Mouse (Mus musculus): ENCODE results near the gene Adamts12.

Gene Adamts12

DNA sequence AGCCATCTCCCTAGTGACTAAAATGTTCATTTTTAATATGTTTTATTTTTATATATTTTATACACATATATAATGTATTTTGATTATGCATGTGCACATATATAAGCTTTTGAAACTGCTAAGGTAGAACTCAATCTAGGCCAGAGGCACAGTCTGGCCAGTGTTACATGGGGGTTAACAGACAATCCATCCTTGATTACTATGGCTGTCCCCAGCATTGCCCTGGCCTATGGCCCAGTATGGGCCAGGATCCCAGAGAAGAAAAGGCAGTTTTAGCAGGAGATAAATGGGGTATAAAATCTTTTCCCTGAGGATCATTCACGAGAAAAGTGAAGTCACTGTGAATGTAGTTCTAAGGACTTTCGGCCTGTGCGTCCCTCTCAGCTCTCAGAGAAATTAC is 223.2 kb downstream of the Adamts12 start:
- in situ Hi-C loops (cut with MboI, MseI) = no loop called here

DNA sequence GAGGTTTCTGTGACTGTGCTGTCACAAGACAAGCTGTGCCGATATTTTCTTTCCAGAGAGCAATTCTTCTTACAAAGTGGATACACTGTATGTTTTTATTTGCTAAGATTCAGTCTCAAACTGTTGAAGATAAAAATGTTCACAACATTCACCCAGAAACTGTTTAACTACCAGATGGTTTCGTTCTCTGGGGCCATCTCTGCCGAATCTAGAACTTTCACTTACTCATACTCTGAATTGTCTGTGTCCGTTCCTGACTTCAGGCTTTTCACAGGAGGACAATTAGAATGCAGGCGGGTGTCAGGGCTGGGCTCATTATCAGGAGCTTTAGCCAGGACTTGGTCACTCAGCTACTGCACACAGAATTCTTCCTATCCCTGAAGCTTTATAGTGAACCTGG is 227.7 kb downstream of the Adamts12 start:
- in situ Hi-C loops (cut with MboI, MseI) = no loop called here

DNA sequence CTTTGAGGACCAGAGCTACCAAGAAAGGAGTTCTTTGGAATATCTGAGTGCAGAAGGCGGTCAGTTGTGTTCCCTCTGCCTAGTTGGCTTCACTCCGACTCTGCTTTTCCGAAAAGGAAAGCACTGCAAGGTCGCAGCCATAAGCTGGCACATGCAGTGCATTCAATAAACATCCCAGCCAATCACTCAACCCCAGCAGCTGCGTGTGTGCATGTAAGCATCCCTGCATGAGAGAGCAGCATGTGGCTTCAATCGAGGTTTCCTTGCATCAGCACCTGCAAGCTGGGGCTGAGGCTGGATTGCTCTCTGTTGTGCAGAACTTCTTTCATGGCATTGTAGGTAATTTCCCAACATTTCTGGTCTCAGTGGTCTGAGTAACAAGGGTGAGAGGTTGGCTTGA is 230.4 kb downstream of the Adamts12 start:
- in situ Hi-C loops (cut with MboI, MseI) = no loop called here

DNA sequence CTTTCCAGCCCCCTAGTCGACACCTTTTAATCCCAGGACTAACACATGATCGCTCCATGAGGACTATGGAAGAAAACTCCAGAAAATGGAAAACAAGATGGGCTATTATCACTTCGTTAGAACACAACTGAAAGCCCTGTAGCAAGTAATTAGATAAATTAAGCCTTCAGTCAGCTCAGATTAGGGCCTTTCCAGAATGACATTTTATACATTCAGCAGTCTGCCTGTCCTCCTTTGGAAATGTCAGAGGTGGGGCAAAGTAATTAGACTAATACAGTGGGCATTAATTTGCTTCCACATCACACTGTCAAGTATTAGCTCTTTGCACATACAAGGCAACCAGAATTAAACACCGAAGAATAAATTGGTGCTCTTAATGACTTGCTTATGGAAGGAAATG is 233.4 kb downstream of the Adamts12 start:
- in situ Hi-C loops (cut with MboI, MseI) = no loop called here

DNA sequence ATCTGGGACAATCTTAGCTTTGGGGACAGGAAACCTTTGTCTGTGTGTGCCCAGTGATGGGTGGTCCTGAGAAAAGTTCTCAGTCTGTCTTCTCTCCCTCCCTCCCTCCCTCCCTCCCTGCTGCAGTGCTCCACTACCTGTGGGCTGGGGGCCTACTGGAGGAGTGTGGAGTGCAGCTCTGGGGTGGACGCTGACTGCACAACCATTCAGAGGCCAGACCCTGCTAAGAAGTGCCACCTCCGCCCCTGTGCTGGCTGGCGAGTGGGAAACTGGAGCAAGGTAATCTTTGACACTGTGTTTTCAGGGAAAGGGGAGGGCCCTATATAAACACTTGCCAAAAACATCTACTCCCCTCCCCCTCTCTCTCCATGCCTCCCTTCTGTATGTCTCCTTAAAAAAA is 252.5 kb downstream of the Adamts12 start:
- in situ Hi-C loops (cut with MboI, MseI) = loop anchor here (5.0 kb wide), 1 partner anchor 280 kb away; the partner anchor contains the start of gene Rxfp3

DNA sequence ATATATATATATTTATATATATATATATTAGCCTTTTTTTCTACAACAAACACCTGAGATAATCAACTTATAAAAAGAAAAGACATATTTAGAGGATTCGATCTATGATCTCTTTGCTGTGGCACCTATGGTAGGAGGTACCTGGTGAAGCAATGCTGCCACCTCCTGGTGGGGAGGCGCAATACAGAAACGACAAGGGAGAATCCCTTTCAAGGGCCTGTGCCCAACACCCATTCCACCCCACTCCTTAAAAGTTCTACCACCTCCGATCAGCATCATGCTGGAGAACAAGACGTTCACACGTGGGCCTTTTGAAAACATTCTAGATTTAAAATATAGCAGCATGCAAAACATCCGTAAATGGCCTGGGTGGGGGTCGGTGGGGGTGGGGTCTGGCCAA is 255.9 kb downstream of the Adamts12 start:
- in situ Hi-C loops (cut with MboI, MseI) = no loop called here

DNA sequence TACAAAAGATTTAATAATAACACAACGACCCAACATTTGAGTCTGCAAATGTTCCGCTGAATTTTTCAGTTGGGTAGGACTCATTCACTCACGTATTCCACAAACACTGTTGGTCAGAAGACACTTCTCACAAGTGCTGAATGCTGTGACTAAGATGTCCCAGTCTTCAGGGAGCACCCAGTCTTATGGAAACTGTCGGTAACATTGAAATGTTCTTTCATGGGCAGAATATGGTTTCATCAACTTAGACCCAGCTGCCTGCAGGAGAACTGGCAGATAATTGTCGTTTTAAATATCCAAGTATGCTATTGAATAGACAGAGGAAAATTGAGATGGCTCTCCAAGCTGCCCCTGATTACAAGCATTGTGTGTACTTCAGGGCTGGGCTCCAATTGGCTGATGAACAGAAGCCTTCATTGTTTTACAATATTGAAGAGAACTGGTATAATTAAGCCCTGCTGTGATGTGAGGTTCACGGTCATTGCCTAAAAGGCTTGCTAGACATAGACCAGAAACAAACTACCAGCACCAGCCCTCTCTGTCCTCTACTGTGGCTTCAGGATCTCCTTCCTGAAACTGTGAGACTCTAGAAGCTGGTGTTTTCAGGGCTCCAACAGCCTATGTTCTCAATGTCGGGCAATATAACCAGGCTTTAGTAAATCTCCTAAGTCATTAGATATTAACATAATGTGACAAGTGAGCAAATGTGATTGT is 275.0 kb downstream of the Adamts12 start:
- in situ Hi-C loops (cut with MboI, MseI) = no loop called here

DNA sequence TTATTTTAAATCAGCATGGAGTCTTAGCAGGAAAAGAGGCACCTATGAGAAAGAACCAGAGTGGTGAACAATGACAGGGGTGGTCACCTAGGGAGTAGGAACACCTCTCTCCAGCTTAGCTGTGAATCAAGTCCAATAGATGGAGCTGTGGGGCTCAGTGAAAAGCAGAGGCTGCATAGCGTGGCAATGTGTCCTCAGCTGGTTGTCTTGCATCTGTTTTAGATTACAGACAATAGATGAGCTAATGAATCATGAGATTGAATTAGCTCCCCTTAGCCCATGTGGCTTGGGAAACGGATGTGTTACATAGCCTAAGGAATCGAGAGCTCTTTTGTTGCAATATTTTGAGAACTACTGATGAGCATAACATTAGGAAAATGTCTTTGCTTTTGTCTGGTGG is 291.3 kb downstream of the Adamts12 start:
- in situ Hi-C loops (cut with MboI, MseI) = no loop called here

DNA sequence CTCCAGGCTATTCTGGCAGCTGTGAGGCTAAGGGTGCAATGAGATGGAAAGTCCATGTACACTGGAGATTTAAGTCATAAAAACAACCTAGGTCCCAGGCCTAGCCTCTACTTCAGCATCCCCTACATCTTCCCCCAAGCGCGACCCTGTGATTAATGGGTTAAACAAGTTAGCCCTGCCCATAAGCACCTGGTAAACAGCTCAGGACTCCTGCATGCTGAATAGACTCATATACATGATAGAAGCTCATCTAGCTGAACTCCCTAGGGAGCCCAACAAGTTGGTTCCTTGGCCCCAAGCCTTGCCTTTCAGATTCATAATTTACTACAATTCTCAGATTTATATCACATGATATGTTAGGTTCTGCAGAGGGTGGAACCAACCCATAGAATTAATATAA is 292.9 kb downstream of the Adamts12 start:
- in situ Hi-C loops (cut with MboI, MseI) = no loop called here

DNA sequence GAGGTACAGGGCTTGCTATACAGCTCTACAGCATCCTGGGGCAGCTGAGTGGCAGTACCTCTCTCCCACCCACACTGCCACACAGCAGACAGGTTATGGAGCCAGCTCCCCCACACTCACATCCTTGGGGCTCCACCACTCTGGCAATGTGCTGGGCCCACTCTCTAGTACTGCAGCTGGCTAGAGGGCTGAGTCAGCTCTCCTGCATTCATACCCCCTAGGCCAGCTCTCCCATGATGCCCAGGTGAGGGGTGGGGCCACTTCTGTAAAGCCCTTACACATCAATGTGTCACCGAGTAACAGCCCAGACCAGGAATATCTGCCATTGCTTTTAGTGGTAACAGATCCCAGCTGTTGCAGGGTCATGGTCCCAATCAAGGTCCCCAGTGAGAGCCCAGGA is 296.3 kb downstream of the Adamts12 start:
- in situ Hi-C loops (cut with MboI, MseI) = no loop called here

DNA sequence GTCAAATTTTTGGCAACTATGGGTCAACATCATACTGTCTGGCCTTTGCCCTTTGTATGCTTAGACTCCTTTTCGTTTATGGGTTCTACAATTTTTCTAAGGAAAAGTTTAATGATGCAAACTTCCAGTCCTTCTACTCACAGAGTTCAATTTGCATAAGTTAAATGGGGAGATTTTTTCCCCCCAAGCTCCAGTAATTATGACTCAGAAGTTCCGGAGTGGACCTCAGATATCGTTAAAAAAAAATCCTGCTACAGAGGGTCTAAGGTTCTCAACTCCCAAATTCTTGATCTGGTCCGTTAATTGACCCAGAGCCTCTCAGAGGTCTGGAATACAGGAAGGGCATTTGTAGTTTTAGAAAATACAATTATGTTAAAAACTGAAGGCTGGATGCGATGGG is 297.2 kb downstream of the Adamts12 start:
- in situ Hi-C loops (cut with MboI, MseI) = no loop called here

DNA sequence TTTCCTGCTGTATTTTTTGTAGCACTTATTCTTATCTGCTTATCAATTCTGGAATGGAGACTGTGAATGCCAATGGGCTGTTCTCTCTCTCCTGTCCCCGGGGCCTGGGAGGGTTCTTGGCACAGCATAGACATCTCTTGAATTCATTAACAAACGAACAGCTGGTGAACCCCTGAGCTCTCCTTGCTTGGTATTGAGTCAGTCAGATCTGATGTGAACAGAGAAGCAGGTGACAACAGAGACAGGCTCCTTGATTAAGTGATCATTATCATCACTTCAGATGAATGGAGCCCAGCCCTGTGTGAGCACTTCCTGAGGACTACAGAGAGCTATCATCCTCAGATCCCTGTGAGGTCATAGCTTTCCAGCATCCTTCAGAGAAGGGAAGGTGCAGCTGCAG is 299.5 kb downstream of the Adamts12 start:
- in situ Hi-C loops (cut with MboI, MseI) = no loop called here

DNA sequence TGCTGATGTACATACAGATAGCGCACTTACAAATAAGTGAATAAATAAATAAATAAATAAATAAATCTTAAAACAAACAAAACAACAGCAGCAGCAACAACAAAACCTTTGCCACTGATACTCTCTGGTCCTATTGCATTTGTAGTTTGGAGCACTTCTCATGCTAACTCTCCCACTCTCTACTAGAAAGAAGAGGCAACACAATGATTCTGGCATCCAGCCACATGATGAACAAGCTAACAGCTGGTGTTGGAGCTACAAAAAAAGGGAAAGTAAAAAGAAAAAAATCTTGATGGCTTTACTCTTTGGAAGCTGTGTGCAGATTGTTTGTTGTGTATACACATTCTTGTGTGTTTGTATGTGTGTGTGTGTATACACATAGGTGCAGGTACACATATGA is 300.2 kb downstream of the Adamts12 start:
- in situ Hi-C loops (cut with MboI, MseI) = no loop called here

DNA sequence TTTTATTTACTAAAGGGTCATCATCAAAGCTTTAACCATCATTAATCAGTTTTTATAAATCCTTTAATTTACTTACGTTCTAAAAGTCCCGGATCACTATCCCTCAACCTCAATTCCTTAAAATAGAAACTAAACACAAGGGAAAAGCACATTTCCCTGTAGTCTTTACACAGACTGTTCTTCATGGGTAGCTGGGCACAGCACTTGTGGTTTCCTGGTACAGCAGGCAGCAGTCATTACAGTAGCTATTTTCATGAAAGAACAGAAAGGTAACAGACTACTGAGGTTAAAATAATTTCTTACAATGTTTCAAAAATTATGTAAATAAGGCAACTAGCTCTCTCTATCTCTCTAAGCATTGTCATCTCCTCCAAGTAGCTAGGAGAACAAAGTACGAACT is 305.0 kb downstream of the Adamts12 start:
- in situ Hi-C loops (cut with MboI, MseI) = no loop called here

DNA sequence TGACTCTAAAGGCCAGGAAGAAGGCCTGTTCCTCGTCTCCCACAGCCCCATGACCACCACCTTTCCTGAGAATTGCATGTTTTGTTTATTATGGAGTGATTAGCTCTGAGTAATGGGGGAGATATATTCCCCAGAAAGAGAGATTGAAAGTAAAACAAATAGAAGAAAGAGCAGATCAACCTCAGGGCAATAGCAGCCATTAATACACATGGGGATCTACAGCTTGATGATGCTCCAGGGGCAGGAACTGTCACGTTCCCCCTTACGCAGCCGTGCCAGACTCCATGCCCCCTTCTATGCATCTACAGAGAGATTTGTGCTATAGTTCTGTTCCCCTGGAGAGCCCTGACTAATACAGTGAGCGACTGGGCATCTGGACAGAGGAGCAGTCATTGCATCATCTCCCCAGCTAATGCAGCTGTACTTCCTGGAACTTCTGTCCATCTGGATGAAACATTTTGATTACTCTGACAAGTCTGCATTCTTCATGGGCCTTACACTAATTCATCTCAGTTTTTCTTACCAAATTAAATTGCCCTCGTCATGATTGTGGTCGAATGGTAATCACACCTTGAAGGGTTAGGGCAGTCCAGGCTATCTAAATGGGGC is 306.0 kb downstream of the Adamts12 start:
- in situ Hi-C loops (cut with MboI, MseI) = loop anchor here (10.0 kb wide), 1 partner anchor 906 kb away; no protein-coding TSS in a partner anchor

DNA sequence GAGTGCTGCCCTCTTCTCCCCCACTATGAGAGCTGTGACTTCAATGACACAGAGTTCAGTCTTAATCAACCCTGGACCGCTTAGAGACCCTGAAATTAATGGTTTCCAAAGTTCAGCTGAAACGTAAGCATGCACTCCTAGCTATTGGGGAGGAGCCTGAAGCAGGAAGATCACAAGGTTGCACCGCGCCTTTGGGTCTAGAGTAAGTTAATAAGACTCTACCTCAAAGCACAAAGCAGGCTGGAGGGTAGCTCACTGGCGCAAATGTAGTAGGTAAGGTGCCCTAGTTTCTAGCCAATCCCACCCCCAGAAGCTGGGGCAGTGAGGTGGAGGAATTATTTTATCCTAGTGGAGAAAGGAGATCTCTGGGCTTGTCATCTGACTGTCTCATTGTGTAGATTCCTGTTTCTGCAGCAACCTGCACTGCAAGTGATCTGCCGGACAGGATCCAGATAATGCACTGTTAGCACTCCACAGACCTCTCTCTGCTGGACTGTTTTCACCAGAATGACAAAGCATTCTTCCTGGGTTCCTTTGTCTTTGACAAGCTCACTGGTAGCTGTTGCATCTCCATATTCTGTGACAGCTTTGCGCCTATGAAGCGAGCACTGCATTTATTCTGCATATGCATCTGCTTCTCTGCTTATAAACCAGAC is 315.0 kb downstream of the Adamts12 start:
- in situ Hi-C loops (cut with MboI, MseI) = loop anchor here (10.0 kb wide), 2 partner anchors 385 to 915 kb away; no protein-coding TSS in a partner anchor

DNA sequence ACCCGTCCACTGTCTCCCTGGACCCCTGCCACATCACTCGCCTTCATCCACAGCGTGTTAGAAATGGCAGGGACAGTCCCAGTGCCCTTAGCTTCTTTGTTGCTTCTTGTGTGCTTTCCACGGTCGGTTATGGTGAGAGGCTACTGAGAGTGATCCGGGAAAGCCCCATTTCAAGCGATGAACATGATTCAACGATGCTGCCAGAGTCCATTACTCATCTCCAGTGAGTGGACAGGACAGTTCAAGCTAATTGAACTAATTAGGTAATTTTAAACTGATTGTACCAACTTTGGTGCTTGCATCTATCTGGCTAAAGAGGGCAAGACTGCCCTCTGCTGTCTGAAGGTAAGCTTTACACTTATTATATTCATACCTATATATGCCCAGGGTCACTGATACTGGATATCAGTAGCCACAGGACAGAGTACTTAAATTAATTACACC is 315.5 kb downstream of the Adamts12 start:
- in situ Hi-C loops (cut with MboI, MseI) = loop anchor here (10.0 kb wide), 1 partner anchor 385 kb away; no protein-coding TSS in a partner anchor

DNA sequence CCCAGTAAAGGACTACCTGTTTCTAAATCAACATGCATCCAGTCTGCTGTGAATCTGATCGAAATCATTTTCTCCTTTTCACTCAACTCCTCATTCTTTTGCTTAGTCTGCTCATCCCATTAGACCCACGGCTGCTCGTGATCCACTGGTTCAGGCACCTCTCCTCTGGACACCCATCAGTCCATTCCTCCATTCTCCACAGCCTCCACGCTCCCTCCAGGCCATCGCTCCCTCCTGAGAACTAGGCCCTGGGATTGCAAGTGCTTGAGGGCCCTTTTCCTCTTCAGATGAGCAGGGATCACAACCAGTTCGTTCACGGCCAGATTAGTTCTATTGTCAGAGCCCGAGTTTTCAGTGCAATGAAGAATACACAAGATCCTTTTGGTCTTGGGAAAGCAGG is 316.0 kb downstream of the Adamts12 start:
- in situ Hi-C loops (cut with MboI, MseI) = loop anchor here (10.0 kb wide), 1 partner anchor 386 kb away; no protein-coding TSS in a partner anchor

DNA sequence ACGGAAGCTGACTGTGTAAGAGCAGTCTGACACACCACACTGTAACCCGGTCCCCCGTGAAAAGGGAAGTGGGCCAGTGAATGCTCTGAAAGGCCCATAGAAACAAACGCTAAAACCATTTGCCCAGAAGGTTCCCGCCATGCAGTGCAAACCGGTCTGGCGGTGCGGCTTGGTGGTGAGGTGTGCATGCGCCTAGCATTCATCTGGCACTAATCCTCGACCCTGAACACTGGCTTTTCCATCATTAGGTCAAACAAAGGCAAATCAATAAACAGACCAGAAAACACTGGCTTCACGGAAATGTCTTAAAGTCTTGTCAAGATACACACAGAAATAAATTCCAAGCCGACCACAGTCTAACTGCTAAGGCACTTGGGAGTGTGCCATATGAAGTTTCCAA is 318.0 kb downstream of the Adamts12 start:
- in situ Hi-C loops (cut with MboI, MseI) = loop anchor here (10.0 kb wide), 1 partner anchor 388 kb away; no protein-coding TSS in a partner anchor

DNA sequence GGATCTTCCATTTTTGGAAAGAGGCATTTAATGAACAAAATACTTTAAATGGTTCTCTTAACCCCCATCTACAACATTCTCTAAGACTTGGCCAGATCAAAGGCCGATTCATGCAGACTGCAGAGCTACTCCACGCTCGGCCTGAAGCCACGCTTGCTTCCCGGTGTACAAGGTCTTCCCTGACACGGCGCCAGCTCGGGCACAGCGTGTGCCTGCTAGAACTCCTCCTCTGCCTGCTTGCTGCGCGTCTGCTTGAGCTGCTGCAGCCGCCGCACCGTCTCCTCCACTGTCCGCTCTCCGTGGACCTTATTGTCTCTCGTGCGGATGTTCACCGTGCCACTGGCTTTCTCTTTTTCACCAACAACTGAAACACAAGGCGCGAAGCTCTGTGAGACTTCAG is 319.2 kb downstream of the Adamts12 start:
- in situ Hi-C loops (cut with MboI, MseI) = loop anchor here (10.0 kb wide), 1 partner anchor 389 kb away; no protein-coding TSS in a partner anchor

DNA sequence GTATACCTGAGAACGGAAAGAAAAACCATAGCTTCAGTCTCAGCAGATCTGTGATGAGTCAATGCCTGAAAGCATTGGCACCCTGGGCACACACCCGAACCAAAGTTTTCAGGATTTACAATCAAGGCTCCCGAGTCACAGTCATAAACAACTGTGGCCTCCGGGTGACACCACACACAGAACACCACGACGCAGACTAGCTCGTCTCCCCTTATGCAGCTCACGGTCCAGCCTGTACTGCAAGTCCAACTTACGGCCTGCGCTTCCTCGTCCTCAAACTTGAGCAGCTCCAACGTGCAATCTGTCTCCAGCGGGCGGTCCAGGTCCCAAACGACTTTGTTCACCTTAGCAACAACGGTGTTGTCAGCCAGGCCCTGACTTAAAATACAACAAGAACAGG is 328.3 kb downstream of the Adamts12 start:
- in situ Hi-C loops (cut with MboI, MseI) = loop anchor here (10.0 kb wide), 1 partner anchor 898 kb away; no protein-coding TSS in a partner anchor

DNA sequence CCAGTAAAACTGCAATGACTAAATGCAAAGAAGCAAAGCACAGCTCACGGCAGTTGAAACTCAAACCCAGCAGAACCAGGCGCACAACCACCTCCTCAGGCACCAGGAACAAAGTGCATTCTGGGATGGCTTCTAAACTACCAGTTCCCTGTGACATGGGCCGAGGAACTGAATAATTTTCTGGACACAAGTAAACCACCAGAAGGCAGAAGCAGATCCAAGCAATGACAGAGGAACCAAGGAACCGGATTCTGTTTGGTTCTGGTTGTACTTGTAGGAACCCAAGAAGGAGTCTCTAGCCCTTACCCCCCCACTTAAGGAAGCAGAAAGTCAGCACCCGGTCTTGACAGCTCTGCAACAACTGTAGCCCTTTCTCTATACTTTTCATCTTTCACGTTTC is 331.8 kb downstream of the Adamts12 start:
- in situ Hi-C loops (cut with MboI, MseI) = loop anchor here (10.0 kb wide), 1 partner anchor 902 kb away; no protein-coding TSS in a partner anchor
